Mouse (Mus musculus): ENCODE measurements around the gene Olfr332. TPM values are rescaled to one million over a fixed set of nuclear protein-coding genes. Genes with fewer than 3 reads are reported as not detected.
A peak's percentile ranks its signal among the peaks of the same experiment; 100 is the strongest.
"Not testable (repeated sequence)": the region's sequence is repeated elsewhere in the genome, so short reads cannot be mapped to it uniquely, and the experiment has no call there.

The Olfr332 gene
- total RNA-seq (2022): not detected

- no peak for DNase-seq (ENCODE audit: low spot score in 2 of 2)
These were observed at the start of gene Olfr332 for GRCm38 (mm10) chr11:58492455-58492854. Gene Olfr332 (minus strand): TSS chr11:58492555.

- DNase-seq (ENCODE audit: low spot score in 2 of 2): not testable (repeated sequence)
These were observed 42.4 kb upstream of the Olfr332 start, which contains the start of gene Olfr330 for GRCm38 (mm10) chr11:58534736-58535135. Gene Olfr330 (minus strand): TSS chr11:58534836.

- DNase-seq (ENCODE audit: low spot score in 2 of 2): peak in 1 of 2 experiments; percentile 11
These were observed 27.4 kb upstream of the Olfr332 start for GRCm38 (mm10) chr11:58519756-58520155.

- DNase-seq (ENCODE audit: low spot score in 2 of 2): peak; percentile 56 to 68
These were observed 26.6 kb upstream of the Olfr332 start for GRCm38 (mm10) chr11:58518916-58519315.

GRCm38 (mm10) chr11:58509058-58509457, 16.7 kb upstream of the Olfr332 start:
- not testable (repeated sequence) for DNase-seq (ENCODE audit: low spot score in 2 of 2)

- DNase-seq (ENCODE audit: low spot score in 2 of 2): not testable (repeated sequence)
These were observed 10.1 kb upstream of the Olfr332 start, which contains the start of gene Olfr331 for GRCm38 (mm10) chr11:58502472-58502871. Gene Olfr331 (minus strand): TSS chr11:58502572.

DNA sequence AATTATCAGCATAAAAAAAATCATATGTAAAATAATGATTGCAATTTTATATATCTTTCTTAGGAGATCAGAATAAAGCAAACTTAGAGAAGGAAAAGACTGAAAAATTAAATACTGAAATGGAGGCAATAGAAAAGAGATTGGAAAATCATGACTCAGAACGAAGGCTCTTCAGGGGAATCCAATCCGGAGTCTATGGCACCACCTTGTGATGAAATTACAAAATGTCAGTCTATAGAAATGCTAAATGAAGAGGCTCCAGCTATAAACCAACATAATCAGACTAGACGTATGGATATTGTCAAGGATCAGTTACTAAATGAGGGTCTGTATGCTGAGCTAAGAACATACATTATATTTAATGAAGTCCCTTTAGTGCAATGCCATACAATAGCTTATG, 6.9 kb upstream of the Olfr332 start:
- DNase-seq (ENCODE audit: low spot score in 2 of 2): no peak

- DNase-seq (ENCODE audit: low spot score in 2 of 2): no peak
These were observed 6.4 kb upstream of the Olfr332 start for GRCm38 (mm10) chr11:58498761-58499160.

- DNase-seq (ENCODE audit: low spot score in 2 of 2): no peak
These were observed 30.2 kb downstream of the Olfr332 start, which contains the start of gene Olfr30 for GRCm38 (mm10) chr11:58462170-58462569. Gene Olfr30 (minus strand): TSS chr11:58462270.

- DNase-seq (ENCODE audit: low spot score in 2 of 2): no peak
These were observed 38.8 kb downstream of the Olfr332 start for GRCm38 (mm10) chr11:58453592-58453991.

GRCm38 (mm10) chr11:58452759-58453158, 39.6 kb downstream of the Olfr332 start, which contains the start of gene Lypd9:
Gene Lypd9 (minus strand): TSS chr11:58452923.
- no peak for DNase-seq (ENCODE audit: low spot score in 2 of 2)

Other genes starting within 250 kb of the Olfr332 start
- not detected for gene 4930438A08Rik, start 217.8 kb downstream of the Olfr332 start, total RNA-seq (2022)
- 10 to 100 TPM; 25.0 to 28.7 (median 26.5) TPM for gene Zfp692, start 185.5 kb downstream of the Olfr332 start, total RNA-seq (2022)
- 10 to 100 TPM; 41.1 to 48.4 (median 45.4) TPM for gene Zfp672, start 162.2 kb downstream of the Olfr332 start, total RNA-seq (2022)
- 10 to 100 TPM; 41.8 to 49.8 (median 44.4) TPM for gene Sh3bp5l, start 161.8 kb downstream of the Olfr332 start, total RNA-seq (2022)
- gene Lypd8, start 113.5 kb downstream of the Olfr332 start, total RNA-seq (2022): not detected
- gene 1810065E05Rik, start 71.4 kb downstream of the Olfr332 start, total RNA-seq (2022): not detected
- not detected for gene Gm12253, start 60.0 kb downstream of the Olfr332 start, total RNA-seq (2022)
- gene Lypd9, start 39.6 kb downstream of the Olfr332 start, total RNA-seq (2022): not detected
- gene Olfr30, start 30.3 kb downstream of the Olfr332 start, total RNA-seq (2022): not detected
- gene Olfr331, start 10.0 kb upstream of the Olfr332 start, total RNA-seq (2022): not detected
- gene Olfr330, start 42.3 kb upstream of the Olfr332 start, total RNA-seq (2022): not detected
- not detected for gene Olfr329-ps, start 53.9 kb upstream of the Olfr332 start, total RNA-seq (2022)
- gene Olfr328, start 63.1 kb upstream of the Olfr332 start, total RNA-seq (2022): under 1 TPM in 3 of 4 experiments, not detected in 1; 0.14 to 0.25 (median 0.17) TPM
- gene Olfr224, start 78.0 kb upstream of the Olfr332 start, total RNA-seq (2022): not detected
- not detected for gene Olfr325, start 85.2 kb upstream of the Olfr332 start, total RNA-seq (2022)
- gene Olfr324, start 102.6 kb upstream of the Olfr332 start, total RNA-seq (2022): not detected
- gene 2210407C18Rik, start 123.5 kb upstream of the Olfr332 start, total RNA-seq (2022): not detected
- not detected for gene Olfr323, start 137.9 kb upstream of the Olfr332 start, total RNA-seq (2022)
- not detected for gene Trim58, start 147.9 kb upstream of the Olfr332 start, total RNA-seq (2022)
- gene Olfr322, start 166.2 kb upstream of the Olfr332 start, total RNA-seq (2022): not detected
- gene Olfr320, start 188.5 kb upstream of the Olfr332 start, total RNA-seq (2022): not detected
- gene Olfr319, start 206.6 kb upstream of the Olfr332 start, total RNA-seq (2022): not detected
- gene Olfr318, start 231.5 kb upstream of the Olfr332 start, total RNA-seq (2022): under 1 TPM in 3 of 4 experiments, not detected in 1; 0.09 to 0.13 (median 0.11) TPM
- under 1 TPM in 2 of 4 experiments, not detected in 2; 0.35 to 0.44 TPM for gene Olfr317, start 246.7 kb upstream of the Olfr332 start, total RNA-seq (2022)

Data from left cerebral cortex, adult 8-10 months (tissue).